Mouse (Mus musculus): ENCODE measurements around the gene Tmc5. TPM values are rescaled to one million over a fixed set of nuclear protein-coding genes. Genes with fewer than 3 reads are reported as not detected.
A peak's percentile ranks its signal among the peaks of the same experiment; 100 is the strongest.

Gene Tmc5
- polyA plus RNA-seq (2014; fragmentation: Nextera tagmentation; extraction: Ambion mirVana): 0.19 and 0.45 TPM in 2 replicates

- Histone ChIP-seq H3K9me3 (ENCODE audit: control insufficient read depth, low read length) (no peaks in the 10 kb centered on the region), H3K27ac (ENCODE audit: low read depth, low read length) (no peak within 1 kb of the TSS), H3K36me3 (ENCODE audit: control insufficient read depth, insufficient read depth, low read length) (no peaks in the 10 kb centered on the region), H3K4me1 (ENCODE audit: control insufficient read depth, insufficient read depth, low read length) (peaks cover 14% of the 10 kb centered on the region), H3K9ac (replicated peaks; ENCODE audit: low read depth, low read length) (peak within 1 kb of the TSS; percentile 29; the same call in 1 of the 2 replicates), H3K4me3 (ENCODE audit: low read depth, low read length) (peak within 1 kb of the TSS; percentile 20; the same call in 1 of the 2 replicates), H3K4me2 (ENCODE audit: low read depth, low read length) (peak within 1 kb of the TSS; percentile 51), H3K27me3 (ENCODE audit: control insufficient read depth, insufficient read depth, low read length) (0 out of 2 replicates have a peak, but pooled peaks cover 2% of the 10 kb centered on the region)
- ATAC-seq (ENCODE audit: low read depth): no peak
- 3% methylated on average over 23 of the region's 23 CpGs for WGBS
These were observed at the start of gene Tmc5 for GRCm38 (mm10) chr7:118597201-118597600. TSS of gene Tmc5 (plus strand) at chr7:118597297.

- Histone ChIP-seq H3K9me3 (ENCODE audit: control insufficient read depth, low read length) (no peaks in the 10 kb centered on the region), H3K27ac (ENCODE audit: low read depth, low read length) (no peak overlapping the region), H3K36me3 (ENCODE audit: control insufficient read depth, insufficient read depth, low read length) (0 out of 2 replicates have a peak, but pooled peaks cover 3% of the 10 kb centered on the region), H3K27me3 (ENCODE audit: control insufficient read depth, insufficient read depth, low read length) (no peaks in the 10 kb centered on the region), H3K4me3 (ENCODE audit: low read depth, low read length) (no peak overlapping the region), H3K4me2 (ENCODE audit: low read depth, low read length) (no peak overlapping the region), H3K4me1 (ENCODE audit: control insufficient read depth, insufficient read depth, low read length) (no peaks in the 10 kb centered on the region), H3K9ac (replicated peaks; ENCODE audit: low read depth, low read length) (no peak overlapping the region)
- ATAC-seq (ENCODE audit: low read depth): no peak
- 78% methylated on average over 10 of the region's 10 CpGs for WGBS
These were observed 49.6 kb upstream of the Tmc5 start for GRCm38 (mm10) chr7:118547451-118547850.

GRCm38 (mm10) chr7:118553881-118554280 lies 43.2 kb upstream of the Tmc5 start:
- no peak overlapping the region for H3K4me3 ChIP-seq (ENCODE audit: low read depth, low read length)
- no peaks in the 10 kb centered on the region for H3K27me3 ChIP-seq (ENCODE audit: control insufficient read depth, insufficient read depth, low read length)
- H3K9me3 ChIP-seq (ENCODE audit: control insufficient read depth, low read length): no peaks in the 10 kb centered on the region
- H3K27ac ChIP-seq (ENCODE audit: low read depth, low read length): no peak overlapping the region
- peaks cover 10% of the 10 kb centered on the region; the same call in 1 of the 2 replicates for H3K36me3 ChIP-seq (ENCODE audit: control insufficient read depth, insufficient read depth, low read length)
- ATAC-seq (ENCODE audit: low read depth): no peak
- no peak overlapping the region for H3K4me2 ChIP-seq (ENCODE audit: low read depth, low read length)
- H3K9ac ChIP-seq (replicated peaks; ENCODE audit: low read depth, low read length): no peak overlapping the region
- no peaks in the 10 kb centered on the region for H3K4me1 ChIP-seq (ENCODE audit: control insufficient read depth, insufficient read depth, low read length)
- 68% methylated on average over 4 of the region's 4 CpGs for WGBS

- no peak for ATAC-seq (ENCODE audit: low read depth)
- Histone ChIP-seq H3K4me3 (ENCODE audit: low read depth, low read length) (no peak overlapping the region), H3K4me1 (ENCODE audit: control insufficient read depth, insufficient read depth, low read length) (no peaks in the 10 kb centered on the region), H3K9me3 (ENCODE audit: control insufficient read depth, low read length) (no peaks in the 10 kb centered on the region), H3K36me3 (ENCODE audit: control insufficient read depth, insufficient read depth, low read length) (peaks cover 10% of the 10 kb centered on the region; the same call in 1 of the 2 replicates), H3K27ac (ENCODE audit: low read depth, low read length) (no peak overlapping the region), H3K27me3 (ENCODE audit: control insufficient read depth, insufficient read depth, low read length) (no peaks in the 10 kb centered on the region), H3K9ac (replicated peaks; ENCODE audit: low read depth, low read length) (no peak overlapping the region), H3K4me2 (ENCODE audit: low read depth, low read length) (no peak overlapping the region)
- WGBS: 56% methylated on average over 2 of the region's 2 CpGs
These were observed 42.8 kb upstream of the Tmc5 start for GRCm38 (mm10) chr7:118554290-118554689.

GRCm38 (mm10) chr7:118569121-118569543 lies 28.0 kb upstream of the Tmc5 start:
- Histone ChIP-seq H3K27me3 (ENCODE audit: control insufficient read depth, insufficient read depth, low read length) (no peaks in the 10 kb centered on the region), H3K4me1 (ENCODE audit: control insufficient read depth, insufficient read depth, low read length) (no peaks in the 10 kb centered on the region), H3K4me3 (ENCODE audit: low read depth, low read length) (no peak overlapping the region), H3K36me3 (ENCODE audit: control insufficient read depth, insufficient read depth, low read length) (0 out of 2 replicates have a peak, but pooled peaks cover 4% of the 10 kb centered on the region), H3K27ac (ENCODE audit: low read depth, low read length) (no peak overlapping the region), H3K9ac (replicated peaks; ENCODE audit: low read depth, low read length) (no peak overlapping the region), H3K9me3 (ENCODE audit: control insufficient read depth, low read length) (no peaks in the 10 kb centered on the region), H3K4me2 (ENCODE audit: low read depth, low read length) (no peak overlapping the region)
- ATAC-seq (ENCODE audit: low read depth): no peak
- WGBS: 39% methylated on average over 6 of the region's 6 CpGs

- H3K4me2 ChIP-seq (ENCODE audit: low read depth, low read length): no peak overlapping the region
- no peaks in the 10 kb centered on the region for H3K9me3 ChIP-seq (ENCODE audit: control insufficient read depth, low read length)
- H3K27ac ChIP-seq (ENCODE audit: low read depth, low read length): no peak overlapping the region
- H3K4me1 ChIP-seq (ENCODE audit: control insufficient read depth, insufficient read depth, low read length): no peaks in the 10 kb centered on the region
- 55% methylated on average over 5 of the region's 5 CpGs for WGBS
- no peak for ATAC-seq (ENCODE audit: low read depth)
- H3K36me3 ChIP-seq (ENCODE audit: control insufficient read depth, insufficient read depth, low read length): no peaks in the 10 kb centered on the region
- no peak overlapping the region for H3K4me3 ChIP-seq (ENCODE audit: low read depth, low read length)
- no peaks in the 10 kb centered on the region for H3K27me3 ChIP-seq (ENCODE audit: control insufficient read depth, insufficient read depth, low read length)
- H3K9ac ChIP-seq (replicated peaks; ENCODE audit: low read depth, low read length): no peak overlapping the region
These were observed 25.7 kb upstream of the Tmc5 start for GRCm38 (mm10) chr7:118571350-118571749.

- H3K9ac ChIP-seq (replicated peaks; ENCODE audit: low read depth, low read length): no peak overlapping the region
- no peaks in the 10 kb centered on the region for H3K9me3 ChIP-seq (ENCODE audit: control insufficient read depth, low read length)
- no peak overlapping the region for H3K27ac ChIP-seq (ENCODE audit: low read depth, low read length)
- ATAC-seq (ENCODE audit: low read depth): no peak
- H3K27me3 ChIP-seq (ENCODE audit: control insufficient read depth, insufficient read depth, low read length): no peaks in the 10 kb centered on the region
- 45% methylated on average over 5 of the region's 5 CpGs for WGBS
- no peaks in the 10 kb centered on the region for H3K36me3 ChIP-seq (ENCODE audit: control insufficient read depth, insufficient read depth, low read length)
- no peak overlapping the region for H3K4me2 ChIP-seq (ENCODE audit: low read depth, low read length)
- H3K4me1 ChIP-seq (ENCODE audit: control insufficient read depth, insufficient read depth, low read length): no peaks in the 10 kb centered on the region
- H3K4me3 ChIP-seq (ENCODE audit: low read depth, low read length): no peak overlapping the region
These were observed 25.1 kb upstream of the Tmc5 start for GRCm38 (mm10) chr7:118572039-118572438.

GRCm38 (mm10) chr7:118578269-118578668 lies 18.8 kb upstream of the Tmc5 start:
- Histone ChIP-seq H3K9ac (replicated peaks; ENCODE audit: low read depth, low read length) (no peak overlapping the region), H3K4me2 (ENCODE audit: low read depth, low read length) (no peak overlapping the region), H3K27ac (ENCODE audit: low read depth, low read length) (no peak overlapping the region), H3K4me3 (ENCODE audit: low read depth, low read length) (no peak overlapping the region), H3K9me3 (ENCODE audit: control insufficient read depth, low read length) (no peaks in the 10 kb centered on the region), H3K4me1 (ENCODE audit: control insufficient read depth, insufficient read depth, low read length) (no peaks in the 10 kb centered on the region), H3K36me3 (ENCODE audit: control insufficient read depth, insufficient read depth, low read length) (no peaks in the 10 kb centered on the region), H3K27me3 (ENCODE audit: control insufficient read depth, insufficient read depth, low read length) (no peaks in the 10 kb centered on the region)
- no peak for ATAC-seq (ENCODE audit: low read depth)
- 64% methylated on average over 3 of the region's 3 CpGs for WGBS

GRCm38 (mm10) chr7:118579938-118580337 lies 17.2 kb upstream of the Tmc5 start:
- H3K4me1 ChIP-seq (ENCODE audit: control insufficient read depth, insufficient read depth, low read length): no peaks in the 10 kb centered on the region
- no peaks in the 10 kb centered on the region for H3K27me3 ChIP-seq (ENCODE audit: control insufficient read depth, insufficient read depth, low read length)
- no peak for ATAC-seq (ENCODE audit: low read depth)
- no peaks in the 10 kb centered on the region for H3K9me3 ChIP-seq (ENCODE audit: control insufficient read depth, low read length)
- no peak overlapping the region for H3K4me3 ChIP-seq (ENCODE audit: low read depth, low read length)
- no peak overlapping the region for H3K9ac ChIP-seq (replicated peaks; ENCODE audit: low read depth, low read length)
- no peaks in the 10 kb centered on the region for H3K36me3 ChIP-seq (ENCODE audit: control insufficient read depth, insufficient read depth, low read length)
- H3K27ac ChIP-seq (ENCODE audit: low read depth, low read length): no peak overlapping the region
- WGBS: 59% methylated on average over 2 of the region's 2 CpGs
- H3K4me2 ChIP-seq (ENCODE audit: low read depth, low read length): no peak overlapping the region

All from neural tube, embryonic 14.5 days (tissue).